Mouse (Mus musculus) embryonic facial prominence, embryonic 11.5 days (tissue): ENCODE measurements at regions not wholly inside any gene's neighbourhood (a gene's known extent, or its start where the extent isn't known, plus 50 kb on each side); places are given as distances from the start of the nearest gene placed in this dataset.

Experiments
- ATAC-seq: fragments of 200-750 bp; cut with Nextera tagmentation; replicated peaks from 2 replicates; pipeline ENCODE4 v1.8.0; 2017; ENCODE audit warnings: low read depth; ENCODE audit not compliant: insufficient number of reproducible peaks, low FRiP score, low TSS enrichment
- DNase-seq: peaks from one replicate; pipeline ENCODE4 v3.0.0-alpha.2; 2015; ENCODE audit warnings: low spot score
- H3K27ac ChIP-seq: fragments of 300-500 bp; sonication (generic); replicated peaks from 2 replicates; pipeline ENCODE4 v1.5.1; 2014; ENCODE audit warnings: mild to moderate bottlenecking, low read depth, low read length, control low read depth
- H3K27me3 ChIP-seq: fragments of 300-500 bp; sonication (generic); 2 replicates; pipeline ENCODE4 v1.6.1; 2014; ENCODE audit warnings: mild to moderate bottlenecking, low read length, moderate library complexity, mixed read lengths; ENCODE audit not compliant: control insufficient read depth, insufficient read depth
- H3K36me3 ChIP-seq: fragments of 300-500 bp; sonication (generic); replicated peaks from 2 replicates; pipeline ENCODE4 v1.6.1; 2014; ENCODE audit warnings: low read depth, mild to moderate bottlenecking, low read length, moderate library complexity, mixed read lengths; ENCODE audit not compliant: control insufficient read depth, insufficient read depth
- H3K4me1 ChIP-seq: fragments of 300-500 bp; sonication (generic); 2 replicates; pipeline ENCODE4 v1.6.1; 2014; ENCODE audit warnings: low read length, mixed read lengths; ENCODE audit not compliant: control insufficient read depth, insufficient read depth
- H3K4me2 ChIP-seq: fragments of 300-500 bp; sonication (generic); 2 replicates; pipeline ENCODE4 v1.6.1; 2014; ENCODE audit warnings: low read depth, mild to moderate bottlenecking, control low read depth, low read length, moderate library complexity
- H3K4me3 ChIP-seq: fragments of 300-500 bp; sonication (generic); 2 replicates; pipeline ENCODE4 v1.5.1; 2014; ENCODE audit warnings: low read depth, low read length, control low read depth
- H3K9ac ChIP-seq: fragments of 300-500 bp; sonication (generic); replicated peaks from 2 replicates; pipeline ENCODE4 v1.6.1; 2014; ENCODE audit warnings: mild to moderate bottlenecking, control low read depth, low read length
- H3K9me3 ChIP-seq: fragments of 300-500 bp; sonication (generic); replicated peaks from 2 replicates; pipeline ENCODE4 v1.6.1; 2016; ENCODE audit warnings: mild to moderate bottlenecking, low read length, inconsistent platforms, mixed read lengths; ENCODE audit not compliant: control insufficient read depth
- WGBS: fragments of 180-500 bp; shearing (Covaris S2); extraction: QIAGEN DNeasy Blood & Tissue Kit; methylation state at CpG from one replicate; pipeline ENCODE4 v1.1.7; 2014; 5-methylcytosine and 5-hydroxymethylcytosine counted together

DNA sequence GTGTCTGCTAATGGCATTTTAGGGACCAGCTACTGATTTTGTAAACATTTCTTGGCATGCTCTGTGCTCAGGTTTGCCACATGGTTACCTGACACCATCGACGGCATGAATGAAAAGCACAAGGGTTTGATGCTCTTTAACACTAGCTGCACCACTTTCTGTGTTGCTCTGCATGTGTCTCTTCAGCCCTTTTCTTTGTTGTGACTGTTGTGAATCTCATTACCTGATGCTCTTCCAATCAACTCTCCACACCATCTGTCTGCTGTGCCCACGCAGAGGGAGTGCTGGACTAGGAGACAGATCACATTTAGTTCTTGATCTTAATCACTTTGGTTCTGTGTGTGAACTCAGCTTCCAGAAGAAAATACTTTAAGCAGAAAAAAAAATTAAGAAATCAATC is 496.6 kb downstream of the Dok5 start:
- no peak overlapping the region for H3K9ac ChIP-seq
- DNase-seq, result no peak
- no peak overlapping the region for H3K4me3 ChIP-seq
- no peak for ATAC-seq
- no peaks in the 10 kb centered on the region for H3K27me3 ChIP-seq
- no peaks in the 10 kb centered on the region for H3K36me3 ChIP-seq
- H3K9me3 ChIP-seq, result no peaks in the 10 kb centered on the region
- H3K4me1 ChIP-seq, result no peaks in the 10 kb centered on the region
- WGBS, result 53% methylated on average over 3 of the region's 3 CpGs
- H3K27ac ChIP-seq, result no peak overlapping the region
- no peak overlapping the region for H3K4me2 ChIP-seq

DNA sequence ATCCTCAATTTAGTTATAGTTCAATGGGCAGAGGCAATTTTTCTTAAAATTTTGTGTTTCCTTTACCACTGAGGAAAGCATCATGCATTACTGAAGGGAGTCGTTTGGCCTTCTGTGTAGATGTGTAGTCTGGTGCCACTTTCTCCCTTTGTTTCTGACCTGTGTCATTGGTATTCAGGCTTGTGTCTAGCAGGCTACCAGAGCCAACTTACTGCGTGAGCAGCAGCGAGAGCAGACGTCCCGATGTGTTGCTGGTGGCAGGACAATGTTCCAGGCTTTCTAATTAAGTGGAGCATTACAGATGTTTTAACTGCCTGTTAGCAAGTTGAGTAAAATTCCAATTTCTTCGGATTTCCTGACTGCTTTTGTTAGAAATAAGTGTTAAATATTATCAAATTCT is 482.2 kb downstream of the Dok5 start:
- no peak for ATAC-seq
- Histone ChIP-seq H3K27ac (no peak overlapping the region), H3K4me3 (no peak overlapping the region), H3K4me2 (no peak overlapping the region), H3K27me3 (no peaks in the 10 kb centered on the region), H3K4me1 (no peaks in the 10 kb centered on the region), H3K9me3 (no peaks in the 10 kb centered on the region), H3K9ac (no peak overlapping the region), H3K36me3 (no peaks in the 10 kb centered on the region)
- DNase-seq, result no peak
- 77% methylated on average over 6 of the region's 6 CpGs for WGBS

- ATAC-seq, result no peak
- no peak for DNase-seq
- no peak overlapping the region for H3K4me3 ChIP-seq
- no peak overlapping the region for H3K9ac ChIP-seq
- no peaks in the 10 kb centered on the region for H3K9me3 ChIP-seq
- no peak overlapping the region for H3K27ac ChIP-seq
- no peak overlapping the region for H3K4me2 ChIP-seq
- H3K27me3 ChIP-seq, result no peaks in the 10 kb centered on the region
- no peaks in the 10 kb centered on the region for H3K4me1 ChIP-seq
- no peaks in the 10 kb centered on the region for H3K36me3 ChIP-seq
- 81% methylated on average over 7 of the region's 7 CpGs for WGBS
Observed at GRCm38 (mm10) chr2:171196472-171196871, 464.9 kb downstream of the Dok5 start.

- Histone ChIP-seq H3K9ac (no peak overlapping the region), H3K4me1 (no peaks in the 10 kb centered on the region), H3K4me2 (no peak overlapping the region), H3K4me3 (no peak overlapping the region), H3K36me3 (no peaks in the 10 kb centered on the region), H3K27ac (no peak overlapping the region), H3K27me3 (no peaks in the 10 kb centered on the region), H3K9me3 (no peaks in the 10 kb centered on the region)
- ATAC-seq, result no peak
- no peak for DNase-seq
- WGBS, result 85% methylated on average over 5 of the region's 5 CpGs
Observed at GRCm38 (mm10) chr2:171192181-171192580, 460.6 kb downstream of the Dok5 start.
